Mouse (Mus musculus): ENCODE data around the gene Gm5916. TPM values are rescaled to one million over a fixed set of nuclear protein-coding genes. Genes with fewer than 3 reads are reported as not detected.

The Gm5916 gene
- total RNA-seq (2023), result not detected

GRCm38 (mm10) chr9:36128679-36129078 is at the start of gene Gm5916:
TSS of gene Gm5916 (minus strand) at chr9:36128779.

Other genes with a start within 250 kb of the Gm5916 start
- not detected for gene 9230113P08Rik, start 220.4 kb downstream of the Gm5916 start, total RNA-seq (2023)

Measured in neutrophil, adult 83 days (primary cell).